Mouse (Mus musculus): ENCODE measurements around the gene Kctd6. TPM values are rescaled to one million over a fixed set of nuclear protein-coding genes. Genes with fewer than 3 reads are reported as not detected.

The Kctd6 gene
- polyA plus RNA-seq, 1 experiment from 2014 or later, result 21.7 TPM

DNA sequence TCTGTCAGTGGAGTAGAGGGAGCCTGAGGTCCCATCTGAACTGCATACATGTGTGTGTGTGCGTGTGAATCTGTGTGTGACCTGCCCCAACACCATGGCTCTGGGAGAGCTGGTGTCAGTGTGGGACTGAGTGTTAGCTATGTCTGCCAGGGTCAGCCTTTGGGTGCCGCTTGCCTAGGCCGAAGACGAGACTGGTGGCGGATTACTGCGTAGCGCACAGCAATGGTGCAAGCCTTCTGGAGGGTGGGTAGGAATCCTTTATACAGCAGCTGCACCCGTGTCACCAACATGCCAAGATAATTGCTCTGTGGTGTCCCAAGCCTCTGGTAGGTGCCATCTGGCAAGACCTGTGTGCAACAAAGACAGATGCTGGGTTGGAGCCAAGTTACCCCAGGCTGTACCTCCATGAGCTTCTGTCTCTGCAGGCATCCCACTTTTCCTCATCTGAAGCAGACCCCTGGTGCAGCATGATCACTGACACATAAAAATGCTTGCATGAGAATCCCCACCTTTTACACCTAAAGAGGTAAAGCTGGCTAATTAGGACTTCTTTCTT lies 37.5 kb downstream of the Kctd6 start:
- H3K4me1 ChIP-seq (replicated peaks), result no peaks in the 10 kb centered on the region
- no peaks in the 10 kb centered on the region for H3K36me3 ChIP-seq
- no peak overlapping the region for H3K27ac ChIP-seq
- H3K27me3 ChIP-seq, result no peaks in the 10 kb centered on the region; the same call in 1 of the 2 replicates
- 91% methylated on average over 8 of the region's 8 CpGs for WGBS
- no peak for ATAC-seq (ENCODE audit: insufficient number of reproducible peaks, insufficient read depth, low FRiP score, low TSS enrichment, low read depth)
- H3K4me2 ChIP-seq, result no peak overlapping the region
- H3K9me3 ChIP-seq, result no peaks in the 10 kb centered on the region
- no peak overlapping the region for H3K9ac ChIP-seq (replicated peaks)
- H3K4me3 ChIP-seq (replicated peaks), result no peak overlapping the region

DNA sequence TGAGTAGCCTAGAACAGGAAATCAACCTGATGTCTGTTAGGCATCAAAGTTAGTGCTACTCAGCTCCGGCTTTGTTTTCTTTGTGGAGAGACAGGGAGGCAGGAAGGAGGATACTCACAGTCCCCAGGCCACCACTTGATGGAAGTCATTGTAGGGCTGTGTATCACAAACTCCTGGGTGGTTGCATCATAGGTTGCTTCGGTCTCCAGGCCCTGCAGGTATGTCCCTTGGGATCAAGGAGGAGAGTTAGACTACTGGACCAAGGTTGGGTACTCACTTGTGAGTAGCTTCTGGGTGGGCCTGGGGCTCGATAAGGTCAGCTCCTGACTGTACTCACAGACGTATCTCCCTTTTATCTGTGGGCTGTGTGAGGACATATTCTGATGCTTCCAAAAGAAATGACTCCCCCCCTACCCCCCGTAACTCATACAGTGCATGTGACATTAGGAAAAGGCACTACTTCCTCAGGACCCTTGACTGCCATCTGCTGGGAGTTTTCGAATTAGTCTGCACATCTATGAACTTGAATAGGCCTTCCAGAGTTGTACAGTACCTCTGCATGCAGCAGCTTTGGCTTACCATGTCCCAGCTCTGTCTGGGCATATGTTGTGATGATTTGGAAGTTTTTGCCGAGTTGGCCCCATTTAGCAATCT lies 41.3 kb downstream of the Kctd6 start:
- WGBS, result 75% methylated on average over 7 of the region's 7 CpGs
- Histone ChIP-seq H3K27me3 (no peaks in the 10 kb centered on the region; the same call in 1 of the 2 replicates), H3K4me3 (replicated peaks) (no peak overlapping the region), H3K4me1 (replicated peaks) (peaks cover 7% of the 10 kb centered on the region; the same call in 1 of the 2 replicates), H3K36me3 (no peaks in the 10 kb centered on the region), H3K9ac (replicated peaks) (no peak overlapping the region), H3K27ac (no peak overlapping the region), H3K9me3 (no peaks in the 10 kb centered on the region), H3K4me2 (no peak overlapping the region)
- ATAC-seq (ENCODE audit: insufficient number of reproducible peaks, insufficient read depth, low FRiP score, low TSS enrichment, low read depth), result no peak

DNA sequence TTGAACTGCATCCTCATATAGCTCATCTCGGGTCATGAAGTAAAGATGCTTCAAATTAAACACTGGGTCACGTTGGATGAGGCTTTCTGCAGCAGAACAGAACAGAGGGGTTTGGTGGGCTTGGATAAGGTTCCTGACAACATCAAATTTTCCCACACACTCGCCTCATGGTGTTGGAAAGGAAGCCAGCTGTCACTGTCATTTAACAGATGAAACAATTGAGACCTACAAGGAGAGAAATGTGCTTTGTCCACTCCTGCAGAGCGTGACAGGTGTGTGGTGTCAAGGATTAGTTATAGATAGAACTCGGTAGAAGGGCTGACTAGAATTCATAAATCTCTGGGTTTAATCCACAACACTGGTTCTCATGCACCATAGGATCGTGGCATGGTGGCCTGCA lies 42.1 kb downstream of the Kctd6 start:
- Histone ChIP-seq H3K4me2 (no peak overlapping the region), H3K27ac (no peak overlapping the region), H3K9ac (replicated peaks) (no peak overlapping the region), H3K9me3 (no peaks in the 10 kb centered on the region), H3K4me3 (replicated peaks) (no peak overlapping the region), H3K4me1 (replicated peaks) (peaks cover 7% of the 10 kb centered on the region; the same call in 1 of the 2 replicates), H3K27me3 (no peaks in the 10 kb centered on the region; the same call in 1 of the 2 replicates), H3K36me3 (no peaks in the 10 kb centered on the region)
- WGBS, result 68% methylated on average over 6 of the region's 6 CpGs
- no peak for ATAC-seq (ENCODE audit: insufficient number of reproducible peaks, insufficient read depth, low FRiP score, low TSS enrichment, low read depth)

DNA sequence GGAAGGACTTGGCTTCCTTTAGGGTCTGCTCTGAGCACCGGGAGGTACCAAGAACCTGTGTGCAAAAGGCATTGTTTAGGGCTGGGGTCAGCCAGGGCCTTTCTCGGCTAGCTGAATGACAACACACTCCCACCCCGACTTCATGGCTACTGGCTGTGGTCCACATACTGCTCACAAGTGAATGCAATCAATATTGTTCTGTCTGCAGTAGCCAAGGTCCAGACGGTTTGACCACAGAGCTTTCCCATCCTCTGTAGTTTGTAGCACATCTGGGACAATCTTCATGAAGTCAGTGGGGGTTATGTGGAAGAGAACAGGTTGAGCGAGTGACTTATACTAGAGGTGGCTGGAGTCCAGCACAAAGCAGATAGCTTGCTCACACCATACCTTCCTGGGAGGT lies 42.9 kb downstream of the Kctd6 start:
- Histone ChIP-seq H3K4me3 (replicated peaks) (no peak overlapping the region), H3K9me3 (no peaks in the 10 kb centered on the region), H3K4me2 (no peak overlapping the region), H3K27me3 (no peaks in the 10 kb centered on the region), H3K4me1 (replicated peaks) (peaks cover 7% of the 10 kb centered on the region; the same call in 1 of the 2 replicates), H3K36me3 (no peaks in the 10 kb centered on the region), H3K27ac (no peak overlapping the region), H3K9ac (replicated peaks) (no peak overlapping the region)
- WGBS, result 77% methylated on average over 5 of the region's 5 CpGs
- no peak for ATAC-seq (ENCODE audit: insufficient number of reproducible peaks, insufficient read depth, low FRiP score, low TSS enrichment, low read depth)

DNA sequence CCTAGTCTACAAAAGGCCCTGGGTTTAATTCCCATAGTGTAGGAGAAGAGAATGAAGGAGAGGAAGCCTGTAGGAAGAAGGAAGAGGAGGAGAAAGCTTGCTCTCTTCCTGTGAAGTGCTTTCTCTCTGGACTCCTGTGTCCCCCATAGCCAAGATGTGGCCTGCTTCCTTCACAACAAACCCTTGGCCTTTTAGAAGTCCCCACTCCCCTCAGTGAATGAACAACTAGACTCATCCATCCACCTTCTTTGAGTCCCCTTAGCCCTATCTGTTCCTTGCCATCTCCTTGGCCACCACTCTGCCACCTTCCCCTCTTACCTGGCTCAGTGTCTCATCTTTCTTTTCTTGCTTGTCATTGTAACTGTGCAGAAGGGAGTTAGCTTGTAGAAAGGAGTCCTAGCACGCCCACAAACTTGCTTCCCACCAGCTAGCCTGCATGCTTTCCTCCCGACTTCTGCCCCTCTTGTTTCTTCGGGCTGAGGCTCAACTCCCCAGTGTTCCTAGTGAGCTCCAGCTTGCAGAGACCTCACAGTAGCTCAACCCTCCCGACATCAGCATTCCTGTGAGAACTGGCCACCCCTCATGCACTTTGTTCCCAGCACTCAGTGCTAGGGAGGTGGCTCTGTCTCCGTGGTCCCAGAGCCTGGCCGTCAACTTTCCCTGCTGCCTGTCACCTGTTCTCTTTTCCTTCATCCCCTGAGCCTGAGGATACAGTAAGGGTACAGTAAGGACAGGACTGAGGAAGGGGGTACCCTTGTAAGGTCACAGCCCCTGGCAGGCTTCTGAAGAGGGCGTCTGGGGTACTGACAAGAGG lies 43.8 kb downstream of the Kctd6 start:
- 52% methylated on average over 7 of the region's 7 CpGs for WGBS
- ATAC-seq (ENCODE audit: insufficient number of reproducible peaks, insufficient read depth, low FRiP score, low TSS enrichment, low read depth), result no peak
- H3K27me3 ChIP-seq, result no peaks in the 10 kb centered on the region
- no peak overlapping the region for H3K9ac ChIP-seq (replicated peaks)
- no peak overlapping the region for H3K4me3 ChIP-seq (replicated peaks)
- no peak overlapping the region for H3K4me2 ChIP-seq
- no peak overlapping the region for H3K27ac ChIP-seq
- H3K9me3 ChIP-seq, result no peaks in the 10 kb centered on the region
- no peaks in the 10 kb centered on the region for H3K36me3 ChIP-seq
- peaks cover 7% of the 10 kb centered on the region; the same call in 1 of the 2 replicates for H3K4me1 ChIP-seq (replicated peaks)

DNA sequence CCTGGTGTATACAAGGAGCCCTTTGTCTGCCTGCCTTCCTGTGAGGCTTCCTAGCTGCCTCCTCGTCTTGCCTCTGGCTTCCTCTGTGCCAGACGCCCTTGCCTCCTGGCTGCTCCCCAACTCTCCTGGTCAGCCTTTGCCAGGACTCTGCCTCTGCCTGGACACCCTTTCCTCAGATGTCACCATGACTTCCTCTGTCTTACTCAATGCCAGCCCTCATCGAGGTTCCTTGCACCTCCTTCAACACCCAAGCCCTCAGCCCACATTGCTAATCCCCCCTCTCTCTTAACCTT lies 44.3 kb downstream of the Kctd6 start:
- ATAC-seq (ENCODE audit: insufficient number of reproducible peaks, insufficient read depth, low FRiP score, low TSS enrichment, low read depth), result no peak
- 33% methylated on average over 3 of the region's 3 CpGs for WGBS
- Histone ChIP-seq H3K27me3 (no peaks in the 10 kb centered on the region), H3K36me3 (no peaks in the 10 kb centered on the region), H3K4me2 (no peak overlapping the region), H3K9me3 (no peaks in the 10 kb centered on the region), H3K4me1 (replicated peaks) (peaks cover 7% of the 10 kb centered on the region; the same call in 1 of the 2 replicates), H3K27ac (no peak overlapping the region), H3K9ac (replicated peaks) (no peak overlapping the region), H3K4me3 (replicated peaks) (no peak overlapping the region)

DNA sequence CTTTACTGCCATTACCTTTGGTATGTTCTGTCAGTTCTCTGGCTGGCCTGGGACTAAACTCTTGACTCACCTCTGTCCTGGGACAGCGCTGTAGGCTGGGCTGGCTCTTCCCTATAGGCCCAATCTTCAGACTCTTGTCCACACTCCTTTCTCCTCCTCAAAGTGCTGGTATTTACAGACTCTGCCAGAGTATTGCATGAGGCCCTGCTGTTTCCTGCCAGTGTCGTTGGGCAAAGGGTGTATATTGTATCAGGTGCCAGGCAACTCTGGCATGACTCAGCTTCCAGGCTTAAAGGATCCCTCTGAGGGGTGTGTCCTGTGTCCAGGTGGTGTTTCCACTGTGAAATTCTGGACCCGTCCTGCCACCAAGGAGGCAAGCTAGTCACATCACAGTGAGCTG lies 44.8 kb downstream of the Kctd6 start:
- Histone ChIP-seq H3K27me3 (no peaks in the 10 kb centered on the region), H3K9me3 (no peaks in the 10 kb centered on the region), H3K36me3 (no peaks in the 10 kb centered on the region), H3K4me2 (no peak overlapping the region), H3K4me1 (replicated peaks) (peaks cover 7% of the 10 kb centered on the region; the same call in 1 of the 2 replicates), H3K27ac (no peak overlapping the region), H3K9ac (replicated peaks) (no peak overlapping the region), H3K4me3 (replicated peaks) (no peak overlapping the region)
- WGBS, result 66% methylated on average over 3 of the region's 3 CpGs
- no peak for ATAC-seq (ENCODE audit: insufficient number of reproducible peaks, insufficient read depth, low FRiP score, low TSS enrichment, low read depth)

DNA sequence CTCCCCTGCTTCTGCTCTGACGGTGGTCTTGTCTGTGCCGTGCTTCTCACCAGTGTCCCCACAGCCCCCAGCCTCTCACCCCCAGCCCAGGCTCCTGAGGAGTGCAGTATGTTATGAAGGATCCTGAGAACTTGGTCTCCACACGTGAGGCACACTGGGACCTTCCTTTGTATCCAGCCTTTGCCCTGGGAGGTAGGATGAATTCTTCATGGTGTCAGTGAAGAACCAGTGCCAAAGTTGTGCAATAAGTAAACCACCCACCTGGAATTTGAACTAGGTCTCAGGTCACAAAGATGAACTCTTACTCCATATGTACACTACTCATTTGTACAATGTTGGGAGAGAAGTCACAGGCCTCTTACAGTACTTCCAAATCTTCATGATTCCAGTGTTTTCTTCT lies 45.2 kb downstream of the Kctd6 start, which contains the start of gene Acox2:
Gene Acox2 (minus strand): TSS at position 188 of the 400 bp plus-strand sequence.
- Histone ChIP-seq H3K36me3 (no peaks in the 10 kb centered on the region), H3K27me3 (no peaks in the 10 kb centered on the region), H3K27ac (no peak within 1 kb of the TSS), H3K4me2 (no peak within 1 kb of the TSS), H3K9ac (replicated peaks) (no peak within 1 kb of the TSS), H3K4me3 (replicated peaks) (no peak within 1 kb of the TSS), H3K4me1 (replicated peaks) (peaks cover 7% of the 10 kb centered on the region; the same call in 1 of the 2 replicates), H3K9me3 (no peaks in the 10 kb centered on the region)
- 87% methylated on average over 3 of the region's 3 CpGs for WGBS
- ATAC-seq (ENCODE audit: insufficient number of reproducible peaks, insufficient read depth, low FRiP score, low TSS enrichment, low read depth), result no peak

DNA sequence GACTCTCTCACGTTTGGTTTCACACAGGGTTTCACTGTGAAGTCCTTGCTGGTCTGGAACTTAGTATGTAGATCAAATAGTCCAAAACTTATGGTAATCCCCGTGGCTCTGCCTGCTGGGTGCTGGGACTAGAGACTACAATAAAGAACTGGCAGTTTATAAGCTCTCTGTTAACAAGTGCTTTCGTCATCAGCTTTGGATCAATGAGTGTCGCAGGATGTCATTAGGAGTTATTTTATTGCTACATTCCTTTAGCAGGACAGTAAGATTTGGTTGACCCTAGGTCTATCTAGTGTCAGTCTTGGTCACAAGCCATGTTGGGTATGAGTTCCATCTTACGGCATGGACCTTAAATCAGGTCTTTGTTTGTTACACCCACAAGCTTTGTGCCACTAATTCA lies 46.3 kb downstream of the Kctd6 start:
- no peak for ATAC-seq (ENCODE audit: insufficient number of reproducible peaks, insufficient read depth, low FRiP score, low TSS enrichment, low read depth)
- no peak overlapping the region for H3K4me2 ChIP-seq
- H3K9ac ChIP-seq (replicated peaks), result no peak overlapping the region
- WGBS, result 74% methylated on average over 5 of the region's 5 CpGs
- peaks cover 7% of the 10 kb centered on the region; the same call in 1 of the 2 replicates for H3K4me1 ChIP-seq (replicated peaks)
- H3K4me3 ChIP-seq (replicated peaks), result no peak overlapping the region
- no peaks in the 10 kb centered on the region for H3K9me3 ChIP-seq
- H3K36me3 ChIP-seq, result no peaks in the 10 kb centered on the region
- H3K27ac ChIP-seq, result no peak overlapping the region
- H3K27me3 ChIP-seq, result no peaks in the 10 kb centered on the region

DNA sequence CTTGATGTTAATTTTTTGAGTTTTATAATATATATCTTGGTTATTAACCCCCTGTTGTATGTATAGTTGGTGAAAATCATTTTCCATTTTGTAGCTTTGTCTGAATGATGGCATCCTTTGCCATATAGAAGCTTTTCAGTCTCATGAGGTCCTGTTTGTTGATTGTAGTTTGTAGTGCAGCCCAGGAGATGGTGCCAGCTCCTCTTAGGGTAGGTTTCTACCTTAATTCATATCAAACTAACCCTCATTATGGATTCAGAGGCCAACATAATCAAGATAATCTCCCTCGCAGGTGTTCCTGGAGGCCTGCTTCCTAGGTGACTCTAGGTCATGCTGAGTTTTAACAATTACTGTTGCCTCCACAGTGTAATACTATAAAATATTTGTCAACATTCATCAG lies 48.3 kb downstream of the Kctd6 start:
- 56% methylated on average over 1 of the region's 1 CpGs for whole genome bisulfite sequencing
- H3K4me1 ChIP-seq (replicated peaks), result peaks cover 7% of the 10 kb centered on the region; the same call in 1 of the 2 replicates
- H3K27me3 ChIP-seq, result no peaks in the 10 kb centered on the region
- no peak for ATAC-seq (ENCODE audit: insufficient number of reproducible peaks, insufficient read depth, low FRiP score, low TSS enrichment, low read depth)
- H3K4me3 ChIP-seq (replicated peaks), result no peak overlapping the region
- H3K9me3 ChIP-seq, result peaks cover 4% of the 10 kb centered on the region; the same call in 1 of the 2 replicates
- no peak overlapping the region for H3K9ac ChIP-seq (replicated peaks)
- no peaks in the 10 kb centered on the region for H3K36me3 ChIP-seq
- H3K27ac ChIP-seq, result no peak overlapping the region
- no peak overlapping the region for H3K4me2 ChIP-seq

DNA sequence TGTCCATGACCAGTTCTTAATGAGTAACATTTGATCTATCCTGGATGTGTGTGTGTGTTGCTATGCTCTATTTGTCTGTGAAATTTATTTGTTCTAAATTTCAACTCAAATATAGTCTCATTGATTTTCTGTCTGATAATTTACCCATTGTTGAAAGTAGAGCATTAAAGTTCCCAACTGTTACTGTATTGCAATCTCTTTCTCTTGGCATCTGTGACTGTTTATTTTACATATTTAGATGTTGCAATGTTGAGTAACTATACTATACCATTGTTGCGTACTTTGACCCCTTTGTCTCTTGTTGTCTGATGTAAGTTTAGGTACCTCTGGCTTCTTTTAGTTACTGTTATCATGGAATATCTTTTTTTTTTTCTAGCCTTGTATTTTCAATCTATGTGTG lies 50.4 kb downstream of the Kctd6 start:
- WGBS, result 88% methylated on average over 1 of the region's 1 CpGs
- peaks cover 4% of the 10 kb centered on the region; the same call in 1 of the 2 replicates for H3K9me3 ChIP-seq
- no peaks in the 10 kb centered on the region for H3K27me3 ChIP-seq
- no peak overlapping the region for H3K27ac ChIP-seq
- ATAC-seq (ENCODE audit: insufficient number of reproducible peaks, insufficient read depth, low FRiP score, low TSS enrichment, low read depth), result no peak
- H3K9ac ChIP-seq (replicated peaks), result no peak overlapping the region
- H3K4me2 ChIP-seq, result no peak overlapping the region
- no peak overlapping the region for H3K4me3 ChIP-seq (replicated peaks)
- no peaks in the 10 kb centered on the region for H3K36me3 ChIP-seq
- H3K4me1 ChIP-seq (replicated peaks), result no peaks in the 10 kb centered on the region

Data from limb, embryonic 12.5 days (tissue).